Mouse (Mus musculus): ENCODE results near the gene Abca1. TPM values are rescaled to one million over a fixed set of nuclear protein-coding genes. Genes with fewer than 3 reads are reported as not detected.

Gene Abca1
- total and polyA plus RNA-seq, 2 experiments from 2014 or later: 3.7 to 18.1 TPM

GRCm38 (mm10) chr4:53196058-53196771 is 36.5 kb upstream of the Abca1 start:
- H3K4me1 ChIP-seq (ENCODE audit: control insufficient read depth, insufficient read depth): peaks cover 11% of the 10 kb centered on the region; the same call in 1 of the 2 replicates
- H3K27ac ChIP-seq (ENCODE audit: low read depth): peak overlapping the region; percentile 62
- H3K36me3 ChIP-seq (replicated peaks; ENCODE audit: control insufficient read depth, insufficient read depth, low read length): no peaks in the 10 kb centered on the region
- H3K4me3 ChIP-seq (ENCODE audit: low read depth, low read length): peak overlapping the region; percentile 52
- H3K4me2 ChIP-seq (ENCODE audit: low read depth, low read length): peak overlapping the region; percentile 65
- peak; percentile 98 for ATAC-seq (ENCODE audit: insufficient read depth, low read depth)
- H3K27me3 ChIP-seq (ENCODE audit: control insufficient read depth, insufficient read depth, low read length): no peaks in the 10 kb centered on the region
- 0 out of 2 replicates have a peak overlapping the region, but pooled peaks have one; percentile 34 for H3K9ac ChIP-seq (replicated peaks; ENCODE audit: low read depth, low read length)
- DNase-seq (ENCODE audit: low spot score): peak; percentile 95
- 12% methylated on average over 24 of the region's 24 CpGs for WGBS
- H3K9me3 ChIP-seq (replicated peaks; ENCODE audit: control insufficient read depth, low read length): no peaks in the 10 kb centered on the region
- TF ChIP-seq EP300 (IDR thresholded peaks at IDR 0.05; ENCODE audit: low read depth): no peak
- no peak for TF ChIP-seq CTCF (IDR thresholded peaks at IDR 0.05; ENCODE audit: low read depth)

GRCm38 (mm10) chr4:53187071-53187470 is 27.4 kb upstream of the Abca1 start:
- 35% methylated on average over 4 of the region's 4 CpGs for WGBS
- Histone ChIP-seq H3K4me1 (ENCODE audit: control insufficient read depth, insufficient read depth) (no peaks in the 10 kb centered on the region), H3K27ac (ENCODE audit: low read depth) (peak overlapping the region; percentile 73), H3K9me3 (replicated peaks; ENCODE audit: control insufficient read depth, low read length) (no peaks in the 10 kb centered on the region), H3K4me2 (ENCODE audit: low read depth, low read length) (no peak overlapping the region), H3K27me3 (ENCODE audit: control insufficient read depth, insufficient read depth, low read length) (no peaks in the 10 kb centered on the region), H3K9ac (replicated peaks; ENCODE audit: low read depth, low read length) (no peak overlapping the region), H3K36me3 (replicated peaks; ENCODE audit: control insufficient read depth, insufficient read depth, low read length) (no peaks in the 10 kb centered on the region), H3K4me3 (ENCODE audit: low read depth, low read length) (no peak overlapping the region)
- TF ChIP-seq EP300 (IDR thresholded peaks at IDR 0.05; ENCODE audit: low read depth) (peak; percentile 64; the same call in 1 of the 2 replicates), CTCF (IDR thresholded peaks at IDR 0.05; ENCODE audit: low read depth) (no peak)
- DNase-seq (ENCODE audit: low spot score) (peak; percentile 55), ATAC-seq (ENCODE audit: insufficient read depth, low read depth) (peak; percentile 83)

GRCm38 (mm10) chr4:53186573-53186972 is 26.9 kb upstream of the Abca1 start:
- no peak overlapping the region for H3K9ac ChIP-seq (replicated peaks; ENCODE audit: low read depth, low read length)
- DNase-seq (ENCODE audit: low spot score) (no peak), ATAC-seq (ENCODE audit: insufficient read depth, low read depth) (no peak)
- H3K27me3 ChIP-seq (ENCODE audit: control insufficient read depth, insufficient read depth, low read length): no peaks in the 10 kb centered on the region
- H3K36me3 ChIP-seq (replicated peaks; ENCODE audit: control insufficient read depth, insufficient read depth, low read length): no peaks in the 10 kb centered on the region
- H3K27ac ChIP-seq (ENCODE audit: low read depth): peak overlapping the region; percentile 73
- no peak overlapping the region for H3K4me3 ChIP-seq (ENCODE audit: low read depth, low read length)
- H3K9me3 ChIP-seq (replicated peaks; ENCODE audit: control insufficient read depth, low read length): no peaks in the 10 kb centered on the region
- no peak overlapping the region for H3K4me2 ChIP-seq (ENCODE audit: low read depth, low read length)
- H3K4me1 ChIP-seq (ENCODE audit: control insufficient read depth, insufficient read depth): no peaks in the 10 kb centered on the region
- whole genome bisulfite sequencing: 60% methylated on average over 4 of the region's 4 CpGs
- no peak for TF ChIP-seq CTCF (IDR thresholded peaks at IDR 0.05; ENCODE audit: low read depth)
- TF ChIP-seq EP300 (IDR thresholded peaks at IDR 0.05; ENCODE audit: low read depth): no peak

- DNase-seq (ENCODE audit: low spot score) (no peak), ATAC-seq (ENCODE audit: insufficient read depth, low read depth) (no peak)
- Histone ChIP-seq H3K4me3 (ENCODE audit: low read depth, low read length) (no peak overlapping the region), H3K9ac (replicated peaks; ENCODE audit: low read depth, low read length) (no peak overlapping the region), H3K36me3 (replicated peaks; ENCODE audit: control insufficient read depth, insufficient read depth, low read length) (no peaks in the 10 kb centered on the region), H3K9me3 (replicated peaks; ENCODE audit: control insufficient read depth, low read length) (no peaks in the 10 kb centered on the region), H3K4me2 (ENCODE audit: low read depth, low read length) (no peak overlapping the region), H3K27me3 (ENCODE audit: control insufficient read depth, insufficient read depth, low read length) (no peaks in the 10 kb centered on the region), H3K4me1 (ENCODE audit: control insufficient read depth, insufficient read depth) (no peaks in the 10 kb centered on the region), H3K27ac (ENCODE audit: low read depth) (no peak overlapping the region)
- WGBS: 64% methylated on average over 4 of the region's 4 CpGs
- no peak for TF ChIP-seq CTCF (IDR thresholded peaks at IDR 0.05; ENCODE audit: low read depth)
- no peak for TF ChIP-seq EP300 (IDR thresholded peaks at IDR 0.05; ENCODE audit: low read depth)
Observed at GRCm38 (mm10) chr4:53186141-53186540, 26.4 kb upstream of the Abca1 start.

GRCm38 (mm10) chr4:53181479-53181878 is 21.8 kb upstream of the Abca1 start:
- H3K27ac ChIP-seq (ENCODE audit: low read depth): no peak overlapping the region
- DNase-seq (ENCODE audit: low spot score): no peak
- H3K4me2 ChIP-seq (ENCODE audit: low read depth, low read length): no peak overlapping the region
- WGBS: 55% methylated on average over 6 of the region's 6 CpGs
- H3K36me3 ChIP-seq (replicated peaks; ENCODE audit: control insufficient read depth, insufficient read depth, low read length): no peaks in the 10 kb centered on the region
- H3K4me1 ChIP-seq (ENCODE audit: control insufficient read depth, insufficient read depth): no peaks in the 10 kb centered on the region
- no peaks in the 10 kb centered on the region for H3K27me3 ChIP-seq (ENCODE audit: control insufficient read depth, insufficient read depth, low read length)
- no peak for TF ChIP-seq EP300 (IDR thresholded peaks at IDR 0.05; ENCODE audit: low read depth)
- no peak for TF ChIP-seq CTCF (IDR thresholded peaks at IDR 0.05; ENCODE audit: low read depth)
- ATAC-seq (ENCODE audit: insufficient read depth, low read depth): no peak
- no peak overlapping the region for H3K9ac ChIP-seq (replicated peaks; ENCODE audit: low read depth, low read length)
- no peaks in the 10 kb centered on the region for H3K9me3 ChIP-seq (replicated peaks; ENCODE audit: control insufficient read depth, low read length)
- no peak overlapping the region for H3K4me3 ChIP-seq (ENCODE audit: low read depth, low read length)

Measured in heart, postnatal 0 days (tissue).